11 mouse cellular contexts compared by ENCODE assay signal in the genomic region with DNA sequence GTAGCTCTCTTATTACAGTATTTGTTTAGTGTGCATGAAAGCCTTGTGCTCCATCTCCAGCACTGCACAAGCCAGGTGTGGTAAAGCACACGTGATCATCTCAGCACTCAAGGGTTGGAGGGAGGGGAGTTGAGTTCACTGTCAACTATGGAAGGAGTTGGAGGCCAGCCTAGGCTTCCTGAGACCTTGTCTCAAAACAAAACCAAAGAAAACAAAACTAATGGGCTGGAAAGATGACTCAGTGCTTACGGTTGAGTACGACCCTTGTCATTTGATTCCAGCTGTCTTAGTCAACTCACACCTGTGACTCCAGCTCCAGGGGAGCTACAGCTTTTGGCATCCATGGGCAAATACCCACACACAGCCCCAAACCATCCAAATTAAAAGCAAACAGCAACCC. TPM values are rescaled to one million over a fixed set of nuclear protein-coding genes. Genes with fewer than 3 reads are reported as not detected.
DNase-seq lines count a peak whose midpoint lies in the region; ATAC-seq and TF ChIP-seq lines count a peak whose summit lies in the region.
"Had no signal": no experiment of that assay in that cellular context is flagged by ENCODE, and none has a peak within 500 bp of the region (broad histone marks: within the 10 kb centered on the region; RNA-seq: fewer than 3 reads in every experiment).

No protein-coding gene starts in this region.

- no peak for TF ChIP-seq RAD21 in CH12.LX (IDR thresholded peaks at IDR 0.05; ENCODE audit: low read depth, low read length)

- no peak for TF ChIP-seq CTCF in intestine, postnatal 0 days (IDR thresholded peaks at IDR 0.05; ENCODE audit: low read depth)
- no peak for TF ChIP-seq CTCF in CH12.LX (conservative IDR thresholded peaks at IDR 0.05 in 1 of 2, IDR thresholded peaks at IDR 0.05 in 1 of 2; ENCODE audit: low read depth in 2 of 2, low read length in 2 of 2)

- H3K27ac ChIP-seq in intestine, postnatal 0 days (ENCODE audit: low read depth, low read length), result peak overlapping the region; percentile 50; the same call in 1 of the 2 replicates
- H3K27ac ChIP-seq in intestine, embryonic 16.5 days (ENCODE audit: low read length), result no peak overlapping the region
- H3K27ac ChIP-seq in CH12.LX (ENCODE audit: insufficient read depth, low read depth), result no peak overlapping the region
- 0 out of 2 replicates have a peak overlapping the region, but pooled peaks have one; percentile 24 for H3K27ac ChIP-seq in heart, embryonic 12.5 days (ENCODE audit: poor library complexity, severe bottlenecking)
- peak overlapping the region; percentile 70 for H3K27ac ChIP-seq in lung, embryonic 16.5 days (ENCODE audit: low read length)
- H3K27ac ChIP-seq: embryonic facial prominence, embryonic 13.5 days; limb, embryonic 13.5 days had no signal

- peak; percentile 49 for DNase-seq in CH12.LX (ENCODE audit: extremely low read depth)
- DNase-seq in embryo, embryonic 9.5 days (ENCODE audit: extremely low spot score), result no peak
- no peak for DNase-seq in right cerebral cortex, postnatal 25 days
- DNase-seq: thymus, postnatal 25 days had no signal

- H3K9ac ChIP-seq in intestine, postnatal 0 days (ENCODE audit: low read depth, low read length), result no peak overlapping the region
- no peak overlapping the region for H3K9ac ChIP-seq in intestine, embryonic 16.5 days (ENCODE audit: low read depth, low read length)
- peak overlapping the region; percentile 19; the same call in 1 of the 2 replicates for H3K9ac ChIP-seq in CH12.LX (ENCODE audit: insufficient read depth, low read depth)
- no peak overlapping the region for H3K9ac ChIP-seq in heart, embryonic 12.5 days
- H3K9ac ChIP-seq in lung, embryonic 16.5 days (ENCODE audit: low read length), result peak overlapping the region; percentile 40; the same call in 1 of the 2 replicates
- H3K9ac ChIP-seq: embryonic facial prominence, embryonic 13.5 days; limb, embryonic 13.5 days had no signal

- no peak for ATAC-seq in intestine, postnatal 0 days
- no peak for ATAC-seq in intestine, embryonic 16.5 days
- ATAC-seq in heart, embryonic 12.5 days (ENCODE audit: insufficient number of reproducible peaks, low FRiP score), result no peak
- no peak for ATAC-seq in lung, embryonic 16.5 days (ENCODE audit: low read depth)
- no peak for ATAC-seq in frontal cortex, adult (ENCODE audit: low TSS enrichment)

- no peaks in the 10 kb centered on the region for H3K36me3 ChIP-seq in intestine, postnatal 0 days (ENCODE audit: control insufficient read depth, insufficient read depth)
- H3K36me3 ChIP-seq in intestine, embryonic 16.5 days (ENCODE audit: control insufficient read depth, insufficient read depth, low read length), result no peaks in the 10 kb centered on the region
- H3K36me3 ChIP-seq in CH12.LX (replicated peaks in 1 of 2; ENCODE audit: control insufficient read depth in 1 of 2, insufficient read depth in 1 of 2, low read length in 1 of 2), result peaks cover 0 to 19% of the 10 kb centered on the region in 2 experiments
- no peaks in the 10 kb centered on the region for H3K36me3 ChIP-seq in heart, embryonic 12.5 days
- no peaks in the 10 kb centered on the region for H3K36me3 ChIP-seq in lung, embryonic 16.5 days (ENCODE audit: control insufficient read depth, insufficient read depth, low read length)
- H3K36me3 ChIP-seq: embryonic facial prominence, embryonic 13.5 days; limb, embryonic 13.5 days had no signal

- in situ Hi-C loops in CH12.LX (cut with MboI; ENCODE audit: low pct_ligation_motif_present, low pct_unique_long_range_greater_than_20kb, low sequenced_read_pairs), result no loop called here

- H3K4me3 ChIP-seq in intestine, postnatal 0 days (ENCODE audit: low read depth, low read length), result no peak overlapping the region
- H3K4me3 ChIP-seq in intestine, embryonic 16.5 days (ENCODE audit: low read length), result no peak overlapping the region
- no peak overlapping the region for H3K4me3 ChIP-seq in CH12.LX (replicated peaks in 1 of 3; ENCODE audit: low read depth in 2 of 3, low read length in 2 of 3, poor library complexity in 1 of 3)
- 0 out of 2 replicates have a peak overlapping the region, but pooled peaks have one; percentile 11 for H3K4me3 ChIP-seq in heart, embryonic 12.5 days
- peak overlapping the region; percentile 21 for H3K4me3 ChIP-seq in lung, embryonic 16.5 days (ENCODE audit: low read length)
- H3K4me3 ChIP-seq: embryonic facial prominence, embryonic 13.5 days; limb, embryonic 13.5 days had no signal

- H3K4me2 ChIP-seq in intestine, postnatal 0 days (replicated peaks; ENCODE audit: low read depth), result no peak overlapping the region
- no peak overlapping the region for H3K4me2 ChIP-seq in intestine, embryonic 16.5 days (ENCODE audit: low read depth, low read length)
- H3K4me2 ChIP-seq in CH12.LX (ENCODE audit: insufficient read depth, low read depth, poor library complexity, severe bottlenecking), result peak overlapping the region; percentile 90
- peak overlapping the region; percentile 40 for H3K4me2 ChIP-seq in heart, embryonic 12.5 days
- H3K4me2 ChIP-seq in lung, embryonic 16.5 days (ENCODE audit: low read depth, low read length), result peak overlapping the region; percentile 94
- H3K4me2 ChIP-seq: embryonic facial prominence, embryonic 13.5 days; limb, embryonic 13.5 days had no signal

- no peaks in the 10 kb centered on the region for H3K27me3 ChIP-seq in intestine, postnatal 0 days (replicated peaks; ENCODE audit: control insufficient read depth, insufficient read depth, low read length)
- no peaks in the 10 kb centered on the region for H3K27me3 ChIP-seq in intestine, embryonic 16.5 days (replicated peaks; ENCODE audit: control insufficient read depth, insufficient read depth, low read length)
- no peaks in the 10 kb centered on the region for H3K27me3 ChIP-seq in CH12.LX (replicated peaks)
- peaks cover 34% of the 10 kb centered on the region for H3K27me3 ChIP-seq in heart, embryonic 12.5 days (replicated peaks)
- H3K27me3 ChIP-seq in lung, embryonic 16.5 days (ENCODE audit: control insufficient read depth, insufficient read depth, low read depth, low read length), result no peaks in the 10 kb centered on the region
- H3K27me3 ChIP-seq: embryonic facial prominence, embryonic 13.5 days had no signal

- dilution Hi-C loops in CH12.LX (cut with MboI; ENCODE audit: extremely low pct_ligation_motif_present, extremely low pct_unique_long_range_greater_than_20kb, low sequenced_read_pairs), result no loop called here

- no peak for TF ChIP-seq EP300 in CH12.LX (IDR thresholded peaks at IDR 0.05; ENCODE audit: low read length)

- H3K4me1 ChIP-seq in intestine, postnatal 0 days (replicated peaks; ENCODE audit: control insufficient read depth, insufficient read depth, low read length), result peaks cover 6% of the 10 kb centered on the region; the same call in 1 of the 2 replicates
- peaks cover 7% of the 10 kb centered on the region; the same call in 1 of the 2 replicates for H3K4me1 ChIP-seq in intestine, embryonic 16.5 days (ENCODE audit: control insufficient read depth, insufficient read depth, low read length)
- H3K4me1 ChIP-seq in CH12.LX (ENCODE audit: control insufficient read depth in 1 of 2, insufficient read depth in 2 of 2), result peaks cover 10 to 19% of the 10 kb centered on the region in 2 experiments
- H3K4me1 ChIP-seq in heart, embryonic 12.5 days (replicated peaks), result peaks cover 33% of the 10 kb centered on the region
- H3K4me1 ChIP-seq in lung, embryonic 16.5 days (replicated peaks; ENCODE audit: control insufficient read depth, insufficient read depth, low read length), result peaks cover 19% of the 10 kb centered on the region

- 45% methylated on average over 3 of the region's 3 CpGs for WGBS in intestine, postnatal 0 days
- WGBS in intestine, embryonic 16.5 days, result 44% methylated on average over 3 of the region's 3 CpGs
- WGBS in heart, embryonic 12.5 days, result 42% methylated on average over 3 of the region's 3 CpGs
- WGBS in lung, embryonic 16.5 days, result 6% methylated on average over 3 of the region's 3 CpGs

- TF ChIP-seq POLR2A in CH12.LX (IDR thresholded peaks at IDR 0.05; ENCODE audit: low read depth, low read length), result no peak

- no peaks in the 10 kb centered on the region for H3K9me3 ChIP-seq in intestine, postnatal 0 days (ENCODE audit: control insufficient read depth)
- H3K9me3 ChIP-seq in intestine, embryonic 16.5 days (ENCODE audit: control insufficient read depth, low read length), result no peaks in the 10 kb centered on the region
- H3K9me3 ChIP-seq in CH12.LX (replicated peaks; ENCODE audit: low read length), result no peaks in the 10 kb centered on the region
- H3K9me3 ChIP-seq in heart, embryonic 12.5 days (replicated peaks), result no peaks in the 10 kb centered on the region
- no peaks in the 10 kb centered on the region for H3K9me3 ChIP-seq in lung, embryonic 16.5 days (ENCODE audit: control insufficient read depth, low read length)
- H3K9me3 ChIP-seq: embryonic facial prominence, embryonic 13.5 days; limb, embryonic 13.5 days had no signal

- H3K79me2 ChIP-seq in CH12.LX (replicated peaks; ENCODE audit: control insufficient read depth, extremely low read depth, insufficient read depth, poor library complexity, severe bottlenecking), result no peaks in the 10 kb centered on the region

RNA-seq across cellular contexts. Expression of gene Kank3, which starts 2.2 kb away (rescaled TPM):
- polyA plus RNA-seq in intestine, postnatal 0 days (2015; fragmentation: Nextera tagmentation; extraction: Ambion mirVana), result 14.8 and 14.9 TPM in 2 replicates
- polyA plus RNA-seq in intestine, embryonic 16.5 days (2015; fragmentation: Nextera tagmentation; extraction: Ambion mirVana), result 22.7 and 23.5 TPM in 2 replicates
- total RNA-seq in CH12.LX (2012; rRNA removed), result 10.8 and 15.7 TPM in 2 replicates
- 0.50 and 0.81 TPM in 2 replicates for total RNA-seq in CH12.LX (2014; rRNA removed)
- 0.78 and 1.8 TPM in 2 replicates for polyA plus RNA-seq in CH12.LX (2012; ENCODE audit: insufficient read length, low read depth)
- 39.0 and 43.9 TPM in 2 replicates for polyA plus RNA-seq in heart, embryonic 12.5 days (2016; fragmentation: Nextera tagmentation; extraction: Ambion mirVana)
- polyA plus RNA-seq in lung, embryonic 16.5 days (2015; fragmentation: Nextera tagmentation; extraction: Ambion mirVana), result 78.8 and 89.6 TPM in 2 replicates

RNA-seq across cellular contexts. Expression of gene Rps28, which starts 11.9 kb away (rescaled TPM):
- polyA plus RNA-seq in intestine, postnatal 0 days (2015; fragmentation: Nextera tagmentation; extraction: Ambion mirVana), result 831 and 858 TPM in 2 replicates
- 838 and 894 TPM in 2 replicates for polyA plus RNA-seq in intestine, embryonic 16.5 days (2015; fragmentation: Nextera tagmentation; extraction: Ambion mirVana)
- total RNA-seq in CH12.LX (2012; rRNA removed), result 4,496 and 4,575 TPM in 2 replicates
- total RNA-seq in CH12.LX (2014; rRNA removed), result 696 and 765 TPM in 2 replicates
- polyA plus RNA-seq in CH12.LX (2012; ENCODE audit: insufficient read length, low read depth), result 782 and 837 TPM in 2 replicates
- polyA plus RNA-seq in heart, embryonic 12.5 days (2016; fragmentation: Nextera tagmentation; extraction: Ambion mirVana), result 570 and 574 TPM in 2 replicates
- polyA plus RNA-seq in lung, embryonic 16.5 days (2015; fragmentation: Nextera tagmentation; extraction: Ambion mirVana), result 929 and 1,039 TPM in 2 replicates

RNA-seq across cellular contexts. Expression of gene Ndufa7, which starts 11.9 kb away (rescaled TPM):
- 503 and 513 TPM in 2 replicates for polyA plus RNA-seq in intestine, postnatal 0 days (2015; fragmentation: Nextera tagmentation; extraction: Ambion mirVana)
- polyA plus RNA-seq in intestine, embryonic 16.5 days (2015; fragmentation: Nextera tagmentation; extraction: Ambion mirVana), result 533 and 550 TPM in 2 replicates
- 316 and 364 TPM in 2 replicates for total RNA-seq in CH12.LX (2012; rRNA removed)
- 168 and 194 TPM in 2 replicates for total RNA-seq in CH12.LX (2014; rRNA removed)
- polyA plus RNA-seq in CH12.LX (2012; ENCODE audit: insufficient read length, low read depth), result 153 and 164 TPM in 2 replicates
- 431 and 466 TPM in 2 replicates for polyA plus RNA-seq in heart, embryonic 12.5 days (2016; fragmentation: Nextera tagmentation; extraction: Ambion mirVana)
- 482 and 489 TPM in 2 replicates for polyA plus RNA-seq in lung, embryonic 16.5 days (2015; fragmentation: Nextera tagmentation; extraction: Ambion mirVana)

RNA-seq across cellular contexts. Expression of gene Cd320, which starts 30.4 kb away (rescaled TPM):
- polyA plus RNA-seq in intestine, postnatal 0 days (2015; fragmentation: Nextera tagmentation; extraction: Ambion mirVana), result 16.8 and 17.6 TPM in 2 replicates
- polyA plus RNA-seq in intestine, embryonic 16.5 days (2015; fragmentation: Nextera tagmentation; extraction: Ambion mirVana), result 47.6 and 53.8 TPM in 2 replicates
- total RNA-seq in CH12.LX (2012; rRNA removed) (53.7 and 57.1 TPM in 2 replicates), CH12.LX (2014; rRNA removed) (67.1 and 84.2 TPM in 2 replicates)
- 45.3 and 50.9 TPM in 2 replicates for polyA plus RNA-seq in CH12.LX (2012; ENCODE audit: insufficient read length, low read depth)
- 41.5 and 43.8 TPM in 2 replicates for polyA plus RNA-seq in heart, embryonic 12.5 days (2016; fragmentation: Nextera tagmentation; extraction: Ambion mirVana)
- polyA plus RNA-seq in lung, embryonic 16.5 days (2015; fragmentation: Nextera tagmentation; extraction: Ambion mirVana), result 63.4 and 67.1 TPM in 2 replicates

RNA-seq across cellular contexts. Expression of gene Angptl4, which starts 30.8 kb away (rescaled TPM):
- 26.7 and 33.5 TPM in 2 replicates for polyA plus RNA-seq in intestine, postnatal 0 days (2015; fragmentation: Nextera tagmentation; extraction: Ambion mirVana)
- 22.4 and 24.5 TPM in 2 replicates for polyA plus RNA-seq in intestine, embryonic 16.5 days (2015; fragmentation: Nextera tagmentation; extraction: Ambion mirVana)
- total RNA-seq in CH12.LX (2012; rRNA removed) (8.0 and 9.4 TPM in 2 replicates), CH12.LX (2014; rRNA removed) (11.7 and 12.2 TPM in 2 replicates)
- 6.3 and 6.8 TPM in 2 replicates for polyA plus RNA-seq in CH12.LX (2012; ENCODE audit: insufficient read length, low read depth)
- polyA plus RNA-seq in heart, embryonic 12.5 days (2016; fragmentation: Nextera tagmentation; extraction: Ambion mirVana), result 6.9 and 7.5 TPM in 2 replicates
- 46.1 and 48.3 TPM in 2 replicates for polyA plus RNA-seq in lung, embryonic 16.5 days (2015; fragmentation: Nextera tagmentation; extraction: Ambion mirVana)

Comparison
In these comparisons a context has a peak if more than half of its experiments do, and no peak if none do; other contexts are left out.
1. H3K27ac ChIP-seq: peak in intestine, postnatal 0 days (single experiment), heart, embryonic 12.5 days (single experiment) and lung, embryonic 16.5 days (single experiment); none in intestine, embryonic 16.5 days (single experiment) and CH12.LX (single experiment).
2. H3K4me2 ChIP-seq: peak in CH12.LX (single experiment), heart, embryonic 12.5 days (single experiment) and lung, embryonic 16.5 days (single experiment); none in intestine, postnatal 0 days (single experiment) and intestine, embryonic 16.5 days (single experiment).
3. H3K4me3 ChIP-seq: peak in heart, embryonic 12.5 days (single experiment) and lung, embryonic 16.5 days (single experiment); none in intestine, postnatal 0 days (single experiment), intestine, embryonic 16.5 days (single experiment) and CH12.LX (0 of 3).
4. H3K9ac ChIP-seq: peak in CH12.LX (single experiment) and lung, embryonic 16.5 days (single experiment); none in intestine, postnatal 0 days (single experiment), intestine, embryonic 16.5 days (single experiment) and heart, embryonic 12.5 days (single experiment).